Mouse (Mus musculus): ENCODE measurements around the gene Misp. TPM values are rescaled to one million over a fixed set of nuclear protein-coding genes. Genes with fewer than 3 reads are reported as not detected.

Misp gene
- polyA plus RNA-seq (2016; fragmentation: Nextera tagmentation; extraction: Ambion mirVana), result 0.94 and 1.0 TPM in 2 replicates

DNA sequence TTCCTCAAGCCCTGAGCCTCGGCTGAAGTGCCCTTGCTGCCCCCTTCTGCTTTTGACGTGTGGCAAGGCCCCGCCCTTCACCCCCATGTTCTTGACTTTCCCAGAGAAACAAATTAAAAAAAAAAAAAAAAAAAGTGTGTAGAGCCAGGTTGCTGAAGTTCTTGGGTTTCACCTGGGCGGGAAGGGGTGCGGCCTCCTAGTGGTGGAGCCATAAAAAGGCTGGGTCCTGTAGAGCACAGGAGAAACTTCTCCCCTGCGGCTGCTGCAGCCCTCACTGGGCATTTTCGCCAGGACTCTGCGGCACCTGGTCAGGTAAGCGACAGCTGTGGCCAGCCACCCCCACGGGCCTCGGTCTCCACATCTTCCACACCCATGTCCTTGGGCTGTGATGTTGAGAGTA lies at the start of gene Misp:
TSS of gene Misp (plus strand) at position 208 of the 400 bp plus-strand sequence.
- H3K4me3 ChIP-seq, result no peak within 1 kb of the TSS
- WGBS, result 74% methylated on average over 11 of the region's 11 CpGs
- H3K4me1 ChIP-seq, result peaks cover 14% of the 10 kb centered on the region
- no peaks in the 10 kb centered on the region for H3K9me3 ChIP-seq
- ATAC-seq (ENCODE audit: low FRiP score, low read depth), result no peak
- H3K27ac ChIP-seq (replicated peaks), result 0 out of 2 replicates have a peak within 1 kb of the TSS, but pooled peaks have one; percentile 15
- H3K36me3 ChIP-seq, result peaks cover 43% of the 10 kb centered on the region
- no peak within 1 kb of the TSS for H3K9ac ChIP-seq (replicated peaks)
- H3K4me2 ChIP-seq (replicated peaks), result no peak within 1 kb of the TSS
- no peaks in the 10 kb centered on the region for H3K27me3 ChIP-seq

DNA sequence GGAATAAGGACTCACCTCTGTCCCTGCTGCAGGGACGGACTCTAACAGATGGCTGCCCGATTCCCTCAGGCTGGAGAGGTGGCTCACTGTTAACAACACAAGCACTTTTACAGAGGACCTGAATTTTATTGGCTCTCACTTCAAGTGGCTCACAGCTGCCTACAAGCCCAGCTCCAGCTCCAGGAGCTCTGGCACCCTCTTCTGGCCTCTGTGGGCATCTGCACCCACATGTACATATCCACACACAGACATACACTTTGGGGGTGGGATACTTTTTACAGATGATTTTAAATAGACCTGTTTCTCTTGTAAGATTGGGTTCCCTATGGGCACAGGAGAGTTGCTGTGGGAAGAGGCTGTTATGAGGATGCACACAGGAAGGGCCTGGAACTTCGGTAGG lies 48.5 kb upstream of the Misp start:
- Histone ChIP-seq H3K9me3 (peaks cover 13% of the 10 kb centered on the region), H3K9ac (replicated peaks) (no peak overlapping the region), H3K27me3 (peaks cover 30% of the 10 kb centered on the region), H3K36me3 (no peaks in the 10 kb centered on the region), H3K4me3 (no peak overlapping the region), H3K4me1 (peaks cover 18% of the 10 kb centered on the region), H3K4me2 (replicated peaks) (no peak overlapping the region), H3K27ac (replicated peaks) (no peak overlapping the region)
- ATAC-seq (ENCODE audit: low FRiP score, low read depth), result no peak
- WGBS, result 94% methylated on average over 3 of the region's 3 CpGs

DNA sequence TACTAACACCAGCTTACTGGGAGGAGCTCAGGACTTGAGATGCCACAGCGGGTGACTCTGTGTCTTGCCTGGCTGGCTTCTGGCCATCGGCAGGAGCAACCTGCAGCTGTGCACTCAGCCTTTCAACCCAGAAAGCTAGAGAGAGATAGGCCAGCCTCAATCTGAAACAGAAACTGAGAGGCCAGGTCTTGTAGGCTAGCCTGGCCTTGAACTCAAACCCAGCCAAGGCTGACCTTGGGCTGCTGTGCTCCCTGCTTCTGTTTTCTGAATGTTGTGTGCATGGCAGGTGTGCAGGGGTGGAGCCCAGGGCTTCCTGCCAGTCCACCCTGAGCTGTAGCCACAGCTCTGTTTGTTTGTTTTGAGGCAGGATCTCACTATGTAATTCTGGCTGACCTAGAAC lies 47.6 kb upstream of the Misp start:
- Histone ChIP-seq H3K27ac (replicated peaks) (no peak overlapping the region), H3K4me1 (peaks cover 17% of the 10 kb centered on the region), H3K4me2 (replicated peaks) (no peak overlapping the region), H3K36me3 (no peaks in the 10 kb centered on the region), H3K9ac (replicated peaks) (no peak overlapping the region), H3K9me3 (peaks cover 13% of the 10 kb centered on the region), H3K27me3 (peaks cover 39% of the 10 kb centered on the region), H3K4me3 (no peak overlapping the region)
- no peak for ATAC-seq (ENCODE audit: low FRiP score, low read depth)
- WGBS, result 88% methylated on average over 2 of the region's 2 CpGs

DNA sequence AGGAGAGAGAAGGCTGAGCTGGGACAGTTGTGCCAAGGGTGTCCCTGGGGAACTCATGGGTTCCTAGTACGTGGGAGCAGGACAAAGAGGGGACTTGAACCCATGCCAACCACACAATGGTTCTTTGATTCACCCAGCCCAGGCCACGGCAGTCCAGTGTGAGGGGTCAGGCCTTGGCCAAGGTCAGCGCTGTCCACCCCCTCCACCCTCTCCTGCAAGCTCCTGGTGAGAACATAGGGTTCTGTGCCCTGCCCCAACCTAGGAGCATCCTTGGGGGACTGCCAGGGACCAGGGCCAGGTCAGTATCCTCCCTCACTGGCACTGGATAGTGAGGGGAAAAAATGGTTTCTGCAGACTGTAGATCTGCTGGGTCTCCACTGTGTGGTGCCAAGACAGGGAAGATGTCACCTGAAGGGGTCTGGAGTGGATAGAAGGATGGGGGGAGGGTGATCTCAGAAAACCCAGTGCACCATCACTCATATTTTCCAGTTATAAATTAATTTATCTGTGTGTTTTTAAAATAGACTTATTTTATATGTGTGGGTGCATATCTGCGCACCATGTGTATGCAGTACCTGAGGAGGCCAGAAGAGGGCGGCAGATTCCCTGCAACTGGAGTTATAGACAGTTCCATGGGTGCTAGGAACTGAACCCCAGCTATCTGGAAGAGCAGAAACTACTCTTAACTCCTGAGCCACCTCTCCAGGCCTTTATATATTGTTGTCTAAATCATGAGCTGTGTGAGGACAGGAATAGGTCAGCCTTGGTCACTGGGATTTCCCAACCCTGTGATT lies 46.1 kb upstream of the Misp start:
- no peaks in the 10 kb centered on the region for H3K36me3 ChIP-seq
- WGBS, result 77% methylated on average over 5 of the region's 5 CpGs
- no peak overlapping the region for H3K4me2 ChIP-seq (replicated peaks)
- ATAC-seq (ENCODE audit: low FRiP score, low read depth), result no peak
- no peak overlapping the region for H3K9ac ChIP-seq (replicated peaks)
- H3K27ac ChIP-seq (replicated peaks), result no peak overlapping the region
- no peak overlapping the region for H3K4me3 ChIP-seq
- peaks cover 17% of the 10 kb centered on the region for H3K4me1 ChIP-seq
- H3K9me3 ChIP-seq, result peaks cover 13% of the 10 kb centered on the region
- peaks cover 54% of the 10 kb centered on the region for H3K27me3 ChIP-seq

DNA sequence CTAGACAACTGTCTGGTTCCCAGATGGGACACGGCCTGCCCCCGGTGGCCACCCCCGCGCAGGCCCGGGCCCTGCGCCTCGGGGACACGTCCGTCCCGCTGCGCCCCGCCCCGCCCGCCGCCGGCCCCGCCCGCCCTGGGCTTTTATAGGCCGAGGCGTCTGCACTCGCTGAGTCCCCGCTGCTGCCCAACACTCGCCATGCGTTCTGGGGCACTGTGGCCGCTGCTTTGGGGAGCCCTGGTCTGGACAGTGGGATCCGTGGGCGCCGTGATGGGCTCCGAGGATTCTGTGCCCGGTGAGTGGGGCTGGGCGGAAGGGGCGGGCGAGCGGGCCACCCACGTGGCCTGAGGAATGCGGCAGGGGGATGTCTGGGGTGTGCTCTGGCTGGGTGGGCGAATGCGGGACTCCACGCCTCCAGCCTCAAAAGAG lies 43.7 kb upstream of the Misp start, which contains the start of gene Fstl3:
TSS of gene Fstl3 (plus strand) at position 170 of the 429 bp plus-strand sequence.
- peaks cover 33% of the 10 kb centered on the region for H3K4me1 ChIP-seq
- H3K4me3 ChIP-seq, result peak within 1 kb of the TSS; percentile 31
- no peak for ATAC-seq (ENCODE audit: low FRiP score, low read depth)
- H3K9me3 ChIP-seq, result peaks cover 13% of the 10 kb centered on the region
- H3K4me2 ChIP-seq (replicated peaks), result peak within 1 kb of the TSS; percentile 45
- no peaks in the 10 kb centered on the region for H3K36me3 ChIP-seq
- H3K27me3 ChIP-seq, result peaks cover 74% of the 10 kb centered on the region
- no peak within 1 kb of the TSS for H3K27ac ChIP-seq (replicated peaks)
- H3K9ac ChIP-seq (replicated peaks), result peak within 1 kb of the TSS; percentile 33; the same call in 1 of the 2 replicates
- 4% methylated on average over 39 of the region's 39 CpGs for WGBS

DNA sequence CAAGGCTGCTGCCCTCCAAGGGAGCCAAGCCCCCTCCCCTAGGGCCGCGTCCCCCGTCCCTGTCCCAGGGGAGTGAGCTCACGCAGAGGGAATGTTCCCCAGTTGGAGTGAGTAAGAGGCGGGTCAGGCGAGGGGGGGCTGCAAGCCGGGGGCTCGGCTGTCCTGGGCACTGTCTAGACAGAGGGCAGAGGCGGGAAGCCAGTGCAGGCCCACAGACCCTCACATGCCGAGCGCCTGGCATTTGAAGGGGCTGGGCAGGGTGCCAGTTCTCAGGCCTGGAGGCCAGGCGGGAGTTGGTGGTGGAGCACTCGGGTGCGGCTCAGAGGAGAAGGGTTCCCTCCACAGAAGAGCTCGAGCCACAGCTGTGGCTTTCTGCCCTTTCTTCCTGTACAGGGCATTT lies 42.8 kb upstream of the Misp start:
- Histone ChIP-seq H3K9ac (replicated peaks) (no peak overlapping the region), H3K4me1 (peaks cover 33% of the 10 kb centered on the region), H3K27ac (replicated peaks) (no peak overlapping the region), H3K4me2 (replicated peaks) (no peak overlapping the region), H3K9me3 (peaks cover 9% of the 10 kb centered on the region; the same call in 1 of the 2 replicates), H3K36me3 (no peaks in the 10 kb centered on the region), H3K27me3 (peaks cover 83% of the 10 kb centered on the region), H3K4me3 (no peak overlapping the region)
- WGBS, result 19% methylated on average over 15 of the region's 15 CpGs
- no peak for ATAC-seq (ENCODE audit: low FRiP score, low read depth)

DNA sequence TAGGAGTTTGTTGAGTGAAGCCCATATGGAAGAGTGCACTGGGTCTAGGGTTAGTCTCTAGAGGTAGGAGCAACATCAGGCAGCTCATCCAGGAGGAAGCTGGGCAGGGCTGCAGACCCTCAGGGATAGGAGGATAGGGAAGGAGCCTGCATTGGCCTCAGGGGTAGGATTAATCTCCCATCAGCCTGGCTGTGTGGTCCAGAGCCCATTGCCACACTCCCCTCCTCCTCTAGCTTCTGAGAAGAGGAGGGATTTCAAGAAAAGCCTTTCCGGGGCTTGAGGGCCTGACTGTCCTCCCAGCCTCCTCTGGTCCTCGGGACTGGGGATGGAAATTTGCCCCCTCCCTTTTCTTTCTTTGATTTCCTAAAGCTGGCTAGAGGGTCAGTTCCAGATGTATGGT lies 41.6 kb upstream of the Misp start:
- peaks cover 83% of the 10 kb centered on the region for H3K27me3 ChIP-seq
- H3K9ac ChIP-seq (replicated peaks), result no peak overlapping the region
- H3K4me1 ChIP-seq, result peaks cover 33% of the 10 kb centered on the region
- no peaks in the 10 kb centered on the region for H3K36me3 ChIP-seq
- no peak for ATAC-seq (ENCODE audit: low FRiP score, low read depth)
- peaks cover 9% of the 10 kb centered on the region; the same call in 1 of the 2 replicates for H3K9me3 ChIP-seq
- 3% methylated on average over 2 of the region's 2 CpGs for WGBS
- H3K27ac ChIP-seq (replicated peaks), result no peak overlapping the region
- no peak overlapping the region for H3K4me3 ChIP-seq
- H3K4me2 ChIP-seq (replicated peaks), result no peak overlapping the region

DNA sequence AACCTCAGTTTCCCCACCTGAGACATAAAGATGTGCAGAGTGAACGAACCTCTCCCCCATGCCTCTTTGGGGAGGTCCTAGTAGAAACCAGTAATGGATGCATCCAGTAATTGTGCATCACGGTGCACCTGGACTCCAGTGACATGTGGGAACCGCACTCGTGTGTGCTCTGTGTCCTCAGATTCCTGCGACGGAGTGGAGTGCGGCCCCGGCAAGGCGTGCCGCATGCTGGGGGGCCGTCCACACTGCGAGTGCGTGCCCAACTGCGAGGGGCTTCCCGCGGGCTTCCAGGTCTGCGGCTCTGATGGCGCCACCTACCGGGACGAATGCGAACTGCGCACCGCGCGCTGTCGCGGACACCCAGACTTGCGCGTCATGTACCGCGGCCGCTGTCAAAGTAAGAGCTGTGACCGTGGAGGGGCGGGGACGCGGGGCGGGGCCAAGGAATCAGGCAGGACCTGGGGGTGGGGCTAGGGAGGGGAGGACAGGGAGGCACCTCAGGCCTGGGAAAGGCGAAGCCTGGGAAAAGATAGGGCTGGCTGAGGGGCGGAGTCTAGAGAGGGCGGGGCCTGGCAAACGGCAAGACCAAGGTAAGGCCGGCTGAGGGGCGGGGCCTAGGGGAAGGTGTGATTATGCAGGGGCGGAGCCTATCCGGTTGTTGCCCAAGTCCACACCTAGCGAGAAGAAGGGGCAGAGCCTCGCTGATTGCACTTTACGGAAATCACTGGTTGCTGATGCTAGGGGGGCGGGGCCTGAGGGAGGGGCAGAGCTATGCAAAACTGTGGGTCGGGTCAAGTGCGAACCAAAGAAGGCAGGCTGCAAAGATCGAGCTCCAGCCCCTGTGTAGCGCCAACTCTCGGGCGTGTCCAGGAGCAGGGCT lies 40.8 kb upstream of the Misp start:
- H3K9ac ChIP-seq (replicated peaks), result no peak overlapping the region; the same call in 1 of the 2 replicates
- H3K9me3 ChIP-seq, result peaks cover 6% of the 10 kb centered on the region; the same call in 1 of the 2 replicates
- 0 out of 2 replicates have a peak overlapping the region, but pooled peaks have one; percentile 30 for H3K27ac ChIP-seq (replicated peaks)
- peaks cover 33% of the 10 kb centered on the region for H3K4me1 ChIP-seq
- WGBS, result 1% methylated on average over 52 of the region's 55 CpGs
- H3K4me2 ChIP-seq (replicated peaks), result peak overlapping the region; percentile 68
- no peaks in the 10 kb centered on the region for H3K36me3 ChIP-seq
- ATAC-seq (ENCODE audit: low FRiP score, low read depth), result peak; percentile 90
- peak overlapping the region; percentile 43 for H3K4me3 ChIP-seq
- peaks cover 87% of the 10 kb centered on the region for H3K27me3 ChIP-seq

DNA sequence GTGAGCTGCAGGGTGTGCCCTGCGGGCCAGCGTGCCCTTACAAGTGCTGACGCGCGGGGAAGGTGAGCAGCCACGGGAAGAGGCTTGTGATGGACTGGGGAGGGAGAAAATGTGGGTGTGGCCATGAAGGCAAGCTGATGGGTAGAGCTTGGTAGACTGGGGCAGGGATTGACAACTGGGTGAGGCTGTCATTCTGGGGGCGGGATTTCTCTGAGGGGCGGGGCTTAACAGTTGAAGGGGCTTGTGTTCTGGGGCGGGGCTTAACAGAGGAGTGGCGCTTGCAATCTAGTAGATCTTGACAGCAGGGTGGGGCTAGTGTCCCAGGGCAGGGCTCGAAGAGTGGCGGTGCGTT lies 40.1 kb upstream of the Misp start:
- peak overlapping the region; percentile 43 for H3K4me3 ChIP-seq
- H3K36me3 ChIP-seq, result no peaks in the 10 kb centered on the region
- H3K9me3 ChIP-seq, result no peaks in the 10 kb centered on the region
- 1% methylated on average over 13 of the region's 13 CpGs for WGBS
- H3K4me2 ChIP-seq (replicated peaks), result peak overlapping the region; percentile 68
- peaks cover 90% of the 10 kb centered on the region for H3K27me3 ChIP-seq
- peaks cover 33% of the 10 kb centered on the region for H3K4me1 ChIP-seq
- no peak for ATAC-seq (ENCODE audit: low FRiP score, low read depth)
- no peak overlapping the region; the same call in 1 of the 2 replicates for H3K9ac ChIP-seq (replicated peaks)
- H3K27ac ChIP-seq (replicated peaks), result 0 out of 2 replicates have a peak overlapping the region, but pooled peaks have one; percentile 30

DNA sequence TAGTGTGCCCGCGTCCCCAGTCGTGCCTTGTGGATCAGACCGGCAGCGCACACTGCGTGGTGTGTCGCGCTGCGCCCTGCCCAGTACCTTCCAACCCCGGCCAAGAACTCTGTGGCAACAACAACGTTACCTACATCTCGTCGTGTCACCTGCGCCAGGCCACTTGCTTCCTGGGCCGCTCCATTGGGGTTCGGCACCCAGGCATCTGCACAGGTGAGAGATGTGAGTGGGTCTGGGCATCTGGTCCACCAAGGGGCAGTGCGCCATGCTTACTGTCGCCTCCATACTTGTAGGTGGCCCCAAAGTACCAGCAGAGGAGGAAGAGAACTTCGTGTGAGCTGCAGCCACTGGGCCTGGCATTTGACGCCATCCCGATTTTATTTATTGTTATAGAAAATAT lies 39.6 kb upstream of the Misp start:
- Histone ChIP-seq H3K9ac (replicated peaks) (no peak overlapping the region), H3K4me3 (no peak overlapping the region), H3K4me1 (peaks cover 33% of the 10 kb centered on the region), H3K36me3 (no peaks in the 10 kb centered on the region), H3K4me2 (replicated peaks) (peak overlapping the region; percentile 68), H3K27ac (replicated peaks) (no peak overlapping the region), H3K27me3 (peaks cover 86% of the 10 kb centered on the region), H3K9me3 (no peaks in the 10 kb centered on the region)
- 34% methylated on average over 21 of the region's 21 CpGs for WGBS
- no peak for ATAC-seq (ENCODE audit: low FRiP score, low read depth)

DNA sequence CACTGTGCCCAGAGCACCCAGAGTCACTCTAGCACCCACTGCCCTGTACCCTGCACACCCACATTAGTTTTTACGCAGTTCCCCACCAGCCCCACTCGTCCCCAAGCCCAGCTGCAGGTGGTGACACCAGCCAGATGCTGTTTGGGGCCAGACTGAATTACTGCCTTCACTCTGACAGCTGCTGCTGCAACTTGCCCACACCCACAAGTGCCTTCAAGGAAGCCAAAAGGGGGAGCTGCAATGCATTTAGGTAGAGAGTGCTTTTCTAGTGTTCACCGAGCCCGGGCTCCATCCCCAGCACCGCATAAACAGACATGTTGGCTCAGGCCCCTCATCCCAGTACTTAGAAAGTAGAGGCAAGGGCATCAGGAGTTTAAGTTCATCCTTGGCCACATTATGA lies 38.8 kb upstream of the Misp start:
- Histone ChIP-seq H3K9me3 (no peaks in the 10 kb centered on the region), H3K4me1 (peaks cover 32% of the 10 kb centered on the region), H3K4me3 (no peak overlapping the region), H3K4me2 (replicated peaks) (no peak overlapping the region), H3K36me3 (no peaks in the 10 kb centered on the region), H3K9ac (replicated peaks) (no peak overlapping the region), H3K27ac (replicated peaks) (no peak overlapping the region), H3K27me3 (peaks cover 78% of the 10 kb centered on the region)
- no peak for ATAC-seq (ENCODE audit: low FRiP score, low read depth)
- WGBS, result 61% methylated on average over 5 of the region's 5 CpGs

DNA sequence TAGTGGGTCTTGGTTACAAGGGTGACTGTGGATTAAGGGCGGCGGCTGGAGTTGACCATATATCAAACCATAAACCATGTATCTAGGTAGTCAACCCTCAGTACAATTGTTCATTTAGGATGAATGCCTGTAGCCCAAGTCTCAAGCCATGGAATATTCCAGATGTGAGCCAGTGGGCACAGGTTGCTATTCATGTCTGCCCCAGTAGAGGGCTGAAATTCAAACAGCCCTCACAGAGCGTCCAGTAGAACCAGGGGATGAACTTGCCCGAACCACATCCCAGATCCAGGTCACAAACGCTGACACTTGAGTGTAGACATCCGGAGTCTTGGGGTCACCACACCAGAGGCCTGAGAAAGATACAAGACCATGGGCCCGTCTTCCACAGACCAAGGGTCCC lies 37.7 kb upstream of the Misp start:
- H3K27me3 ChIP-seq, result peaks cover 67% of the 10 kb centered on the region
- WGBS, result 65% methylated on average over 7 of the region's 7 CpGs

More for the DNA sequence above, 37.7 kb upstream of the Misp start:
- Histone ChIP-seq H3K36me3 (no peaks in the 10 kb centered on the region), H3K4me2 (replicated peaks) (no peak overlapping the region), H3K9ac (replicated peaks) (no peak overlapping the region), H3K9me3 (no peaks in the 10 kb centered on the region), H3K4me3 (no peak overlapping the region), H3K27ac (replicated peaks) (no peak overlapping the region), H3K4me1 (peaks cover 24% of the 10 kb centered on the region)
- no peak for ATAC-seq (ENCODE audit: low FRiP score, low read depth)
